Comparison of ENCODE assay signal across 8 mouse cellular contexts in the genomic region with DNA sequence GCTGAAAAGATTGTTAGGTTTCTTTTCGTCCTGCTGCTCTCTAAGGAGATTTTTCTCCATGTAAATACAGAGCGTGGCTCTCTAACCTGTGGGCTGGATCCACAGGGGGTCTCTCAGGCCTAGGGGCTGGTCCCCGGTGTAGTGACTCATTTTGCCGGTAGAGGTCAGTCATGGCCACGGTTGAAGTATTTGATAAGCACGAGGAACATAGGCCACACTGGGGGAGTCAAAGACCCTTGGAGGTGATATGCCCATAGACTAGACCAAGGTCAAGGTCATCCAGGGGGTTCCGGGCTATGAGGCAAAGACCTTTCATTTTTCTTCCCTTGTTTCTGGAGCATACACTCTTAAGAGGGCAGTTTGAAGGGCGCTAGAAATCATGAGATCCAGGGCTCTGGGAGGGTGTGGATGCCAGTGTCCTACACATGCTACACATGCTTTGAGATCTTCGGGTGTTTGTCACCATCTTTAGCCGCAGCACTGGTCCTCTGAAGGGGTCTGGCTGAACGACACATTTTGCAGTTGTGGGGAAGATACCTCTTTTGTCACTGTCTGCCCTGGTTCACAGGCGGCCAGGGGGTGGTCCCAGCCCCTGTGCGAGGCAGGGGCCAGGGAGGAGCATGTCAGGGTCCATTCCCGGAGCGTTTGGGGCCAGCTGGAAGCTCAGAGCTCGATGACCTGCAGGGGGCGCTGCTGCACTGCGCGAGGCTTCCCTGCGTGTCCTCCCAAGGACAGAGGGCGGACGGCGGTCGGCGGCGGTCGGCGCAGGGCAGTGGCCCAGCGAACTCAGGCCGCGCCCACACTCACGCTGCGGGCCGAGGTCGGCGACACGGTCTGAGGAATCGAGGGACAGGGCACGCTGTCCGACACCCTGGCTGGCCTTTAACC.
A peak's percentile ranks its signal among the peaks of the same experiment; 100 is the strongest.
DNase-seq lines count a peak whose midpoint lies in the region; ATAC-seq and TF ChIP-seq lines count a peak whose summit lies in the region.

No protein-coding gene starts in this region.

- TF ChIP-seq CTCF in hindbrain, postnatal 0 days (IDR thresholded peaks at IDR 0.05; ENCODE audit: low read depth) = peak; percentile 91

- DNase-seq in ZHBTc4 (ENCODE audit: low read depth, low spot score) = peak; percentile 89
- peak; percentile 76 to 85 for DNase-seq in cerebellum, postnatal 36 days
- peak; percentile 28 to 34 for DNase-seq in gastrocnemius, adult 8-10 months (ENCODE audit: low spot score in 2 of 2)
- DNase-seq in hindbrain, postnatal 0 days (ENCODE audit: low spot score) = peak; percentile 96
- DNase-seq in left cerebral cortex, adult 18-20 months (ENCODE audit: low spot score in 2 of 2) = peak; percentile 91 to 93
- DNase-seq in lung, postnatal 4 days = peak; percentile 83 to 84
- DNase-seq in right cerebral cortex, postnatal 10 days (ENCODE audit: low spot score in 2 of 2) = peak; percentile 85 to 92
- DNase-seq in urinary bladder, postnatal 25 days (ENCODE audit: low spot score) = peak; percentile 77

- peak overlapping the region; percentile 22; the same call in 1 of the 2 replicates for H3K27ac ChIP-seq in hindbrain, postnatal 0 days

- H3K4me1 ChIP-seq in hindbrain, postnatal 0 days (ENCODE audit: insufficient read depth, low read length) = no peaks in the 10 kb centered on the region

- H3K4me3 ChIP-seq in hindbrain, postnatal 0 days (ENCODE audit: low read length) = peak overlapping the region; percentile 38

- 2% methylated on average over 40 of the region's 40 CpGs for WGBS in hindbrain, postnatal 0 days

- no peaks in the 10 kb centered on the region for H3K36me3 ChIP-seq in hindbrain, postnatal 0 days (ENCODE audit: insufficient read depth, low read length)

- H3K4me2 ChIP-seq in hindbrain, postnatal 0 days (ENCODE audit: low read depth, low read length) = peak overlapping the region; percentile 69

- no peaks in the 10 kb centered on the region for H3K9me3 ChIP-seq in hindbrain, postnatal 0 days (ENCODE audit: low read length)

- peak overlapping the region; percentile 46 for H3K9ac ChIP-seq in hindbrain, postnatal 0 days (replicated peaks; ENCODE audit: low read length)

- ATAC-seq in hindbrain, postnatal 0 days = peak; percentile 95

- no peaks in the 10 kb centered on the region for H3K27me3 ChIP-seq in hindbrain, postnatal 0 days (ENCODE audit: insufficient read depth, low read length)

Comparison
In these comparisons a context has a peak if more than half of its experiments do, and no peak if none do; other contexts are left out.
1. Peak in every context shown above with its lines: DNase-seq, ATAC-seq, H3K4me3 ChIP-seq and H3K27ac ChIP-seq.
2. DNase-seq: peak in every context shown above with its lines; median percentile 96 in hindbrain, postnatal 0 days; 92 in left cerebral cortex, adult 18-20 months; 89 in ZHBTc4; 88 in right cerebral cortex, postnatal 10 days; 84 in lung, postnatal 4 days; 80 in cerebellum, postnatal 36 days; 77 in urinary bladder, postnatal 25 days; 31 in gastrocnemius, adult 8-10 months.